Mouse (Mus musculus): ENCODE measurements around the gene Dkk1. TPM values are rescaled to one million over a fixed set of nuclear protein-coding genes. Genes with fewer than 3 reads are reported as not detected.
A peak's percentile ranks its signal among the peaks of the same experiment; 100 is the strongest.
"Not testable (repeated sequence)": the region's sequence is repeated elsewhere in the genome, so short reads cannot be mapped to it uniquely, and the experiment has no call there.

The Dkk1 gene
- total RNA-seq (2021): not detected
- long read RNA-seq, experiment 1: 0 reads
- long read RNA-seq, experiment 2: 0 reads

DNA sequence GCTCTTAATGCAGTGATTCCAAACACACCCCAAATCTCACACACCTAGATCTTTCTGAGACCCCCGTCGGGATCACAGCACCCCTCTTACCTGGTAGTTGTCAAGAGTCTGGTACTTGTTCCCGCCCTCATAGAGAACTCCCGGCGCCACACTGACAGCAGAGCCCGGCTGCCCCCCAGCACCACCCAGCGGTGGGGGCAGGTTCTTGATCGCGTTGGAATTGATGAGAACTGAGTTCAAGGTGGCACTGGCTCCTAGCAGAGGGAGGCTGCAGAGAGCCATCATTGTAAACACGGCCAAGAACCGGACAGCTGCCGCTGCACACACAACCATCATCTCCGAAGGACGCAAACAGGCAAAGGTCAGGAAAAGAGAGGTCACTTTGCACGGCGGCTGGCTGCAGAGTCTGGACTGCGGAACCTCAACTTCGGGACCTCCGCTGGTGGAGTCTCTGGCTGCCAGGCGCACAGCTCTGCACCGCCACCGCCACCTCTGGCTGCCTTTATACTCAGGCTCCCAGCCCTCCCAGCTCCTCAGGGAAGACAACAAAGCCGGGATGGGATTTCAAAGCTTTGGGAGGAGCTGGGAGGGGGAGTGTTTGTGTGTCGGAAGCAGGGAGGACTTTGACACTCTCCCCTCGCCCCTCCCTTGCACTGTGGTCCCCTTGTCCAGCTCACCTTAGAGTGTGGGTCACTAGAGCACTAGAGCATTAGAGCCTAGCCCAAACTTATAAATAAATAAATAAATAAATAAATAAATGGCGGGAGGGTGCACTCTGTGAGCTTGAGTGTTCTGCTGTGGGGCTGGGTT, at the start of gene Dkk1:
Dkk1 (minus strand) TSS at position 622 of the 810 bp plus-strand sequence.
- peak in 1 of 2 experiments; percentile 8 for DNase-seq (ENCODE audit: low spot score in 2 of 2)
- intact Hi-C loops (cut with DNase I): loop anchor here (2.0 kb wide), 1 partner anchor 184 kb away; no protein-coding TSS in a partner anchor

DNA sequence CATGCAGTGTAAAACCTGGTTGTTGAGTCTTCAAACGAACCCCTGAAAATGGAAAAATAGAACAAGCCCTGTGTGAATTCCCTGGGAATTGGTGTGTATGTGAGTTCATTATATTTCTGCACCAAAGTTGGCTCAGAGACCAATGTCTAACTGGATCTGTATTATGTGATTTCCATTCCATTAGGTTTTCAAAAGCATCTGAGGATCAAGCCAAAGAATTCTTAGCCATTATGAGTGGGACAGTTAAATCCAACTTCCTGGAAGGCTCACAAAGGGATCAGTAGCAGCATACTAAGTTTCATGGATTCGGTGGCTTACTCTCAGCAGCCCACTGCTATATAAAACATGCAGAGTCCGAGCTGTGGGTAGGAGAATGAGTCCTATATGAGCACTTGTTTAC, 36.9 kb upstream of the Dkk1 start:
- no peak for DNase-seq (ENCODE audit: low spot score in 2 of 2)
- intact Hi-C loops (cut with DNase I): loop anchor here (10.0 kb wide), 1 partner anchor 1168 kb away; no protein-coding TSS in a partner anchor

DNA sequence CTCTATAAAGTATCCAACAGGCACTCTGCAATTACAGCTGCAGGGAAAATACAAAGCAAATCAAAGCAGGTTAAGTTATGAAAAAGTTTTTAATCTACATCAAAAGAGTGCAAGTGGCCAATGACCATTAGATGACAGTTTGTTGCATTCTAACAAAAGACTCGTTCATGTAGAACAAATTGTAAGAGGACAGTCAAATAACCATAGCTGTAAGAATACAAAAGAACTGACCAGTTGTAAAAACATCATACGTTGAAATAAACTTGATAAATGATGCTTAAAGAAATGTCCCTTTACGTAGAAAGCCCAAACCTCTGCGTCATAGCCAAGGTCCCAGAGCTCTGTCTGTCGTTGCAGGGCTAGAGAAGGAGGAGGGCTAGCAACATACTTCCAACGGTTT, 15.1 kb upstream of the Dkk1 start:
- DNase-seq (ENCODE audit: low spot score in 2 of 2): no peak
- intact Hi-C loops (cut with DNase I): no loop called here

DNA sequence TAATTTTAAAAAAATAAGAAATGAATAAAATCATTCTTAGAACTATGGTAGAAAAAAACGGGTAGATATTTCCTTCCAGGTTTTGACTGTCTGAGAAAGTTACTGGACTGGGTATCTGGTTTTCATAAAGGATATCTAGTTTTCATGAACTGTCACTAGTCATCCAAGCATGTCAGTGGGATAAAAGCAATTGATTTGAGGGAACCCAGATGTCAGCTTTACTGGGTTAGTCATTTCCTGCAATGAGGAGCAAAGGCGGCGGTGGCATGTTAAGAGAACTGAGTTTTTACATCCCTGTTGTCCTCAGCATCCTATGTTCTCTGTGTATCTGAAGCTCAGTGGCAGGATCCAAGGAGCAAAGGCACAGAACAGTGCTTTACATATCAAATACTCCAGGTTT, 14.4 kb upstream of the Dkk1 start:
- intact Hi-C loops (cut with DNase I): no loop called here
- no peak for DNase-seq (ENCODE audit: low spot score in 2 of 2)

DNA sequence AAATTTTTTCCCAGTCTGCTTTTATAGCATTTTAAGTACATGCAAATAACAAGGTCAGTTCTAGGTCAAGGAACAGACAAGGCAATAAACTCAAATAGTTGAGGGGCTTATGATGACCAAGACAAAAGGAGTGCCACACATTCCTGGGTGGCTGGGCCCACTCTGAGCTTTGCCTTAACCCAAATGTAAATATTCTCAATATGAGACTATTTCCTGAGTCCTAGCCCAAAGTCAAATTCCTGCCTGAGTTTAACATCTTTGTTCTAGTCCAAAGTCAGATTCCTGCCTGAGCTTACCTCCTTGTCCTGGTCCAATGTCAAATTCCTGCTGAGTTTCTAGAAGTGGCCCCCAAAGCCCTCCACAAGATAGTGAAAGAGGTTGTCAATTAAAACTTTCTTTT, 8.6 kb upstream of the Dkk1 start:
- no peak for DNase-seq (ENCODE audit: low spot score in 2 of 2)
- intact Hi-C loops (cut with DNase I): loop anchor here (5.0 to 10.0 kb wide), 2 partner anchors 131 to 723 kb away; no protein-coding TSS in a partner anchor

DNA sequence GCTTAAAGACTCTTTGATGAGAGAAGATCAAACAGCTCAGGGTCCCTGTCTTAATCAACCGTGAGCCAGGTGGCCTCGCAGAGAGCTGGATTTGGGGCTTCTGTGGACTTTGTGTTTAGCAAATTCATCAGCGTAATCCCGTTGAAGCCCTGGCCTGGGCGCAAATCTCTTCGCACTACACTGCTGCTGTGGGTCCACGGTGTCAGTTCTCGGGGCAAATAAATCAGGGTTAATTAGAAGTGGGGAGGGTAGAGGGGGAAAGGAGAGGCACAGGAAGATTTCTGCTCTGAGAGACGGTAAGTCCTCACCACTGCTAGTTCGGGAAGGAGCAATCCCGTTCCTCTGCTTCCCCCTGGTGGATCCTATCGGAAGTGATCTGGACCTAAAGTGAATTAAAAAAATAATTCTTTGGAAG, 5.0 kb upstream of the Dkk1 start:
- DNase-seq (ENCODE audit: low spot score in 2 of 2): peak; percentile 67 to 86
- intact Hi-C loops (cut with DNase I): loop anchor here (2.0 to 10.0 kb wide), 2 partner anchors 306 to 720 kb away; no protein-coding TSS in a partner anchor

DNA sequence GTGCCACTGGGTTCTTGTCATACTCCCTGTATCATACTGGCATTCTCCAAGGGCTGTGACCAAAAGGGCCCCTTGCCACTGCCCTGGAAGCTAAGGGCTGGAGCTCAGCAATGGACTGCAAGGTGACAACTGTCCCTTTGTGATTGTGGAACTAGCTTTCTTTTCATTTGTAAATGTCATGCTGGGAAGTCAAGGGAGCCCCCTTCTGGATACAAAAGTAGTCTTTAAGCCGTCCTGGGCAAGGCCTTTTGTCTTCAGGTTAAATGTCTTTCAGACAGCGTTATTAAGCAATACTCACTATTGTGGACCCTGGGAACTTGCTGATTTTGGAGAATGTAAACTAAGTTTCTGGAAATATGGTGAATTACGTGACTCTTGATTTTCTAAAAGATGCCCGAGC, 4.3 kb upstream of the Dkk1 start:
- intact Hi-C loops (cut with DNase I): loop anchor here (2.0 to 10.0 kb wide), 2 partner anchors 305 to 719 kb away; no protein-coding TSS in a partner anchor
- no peak for DNase-seq (ENCODE audit: low spot score in 2 of 2)

DNA sequence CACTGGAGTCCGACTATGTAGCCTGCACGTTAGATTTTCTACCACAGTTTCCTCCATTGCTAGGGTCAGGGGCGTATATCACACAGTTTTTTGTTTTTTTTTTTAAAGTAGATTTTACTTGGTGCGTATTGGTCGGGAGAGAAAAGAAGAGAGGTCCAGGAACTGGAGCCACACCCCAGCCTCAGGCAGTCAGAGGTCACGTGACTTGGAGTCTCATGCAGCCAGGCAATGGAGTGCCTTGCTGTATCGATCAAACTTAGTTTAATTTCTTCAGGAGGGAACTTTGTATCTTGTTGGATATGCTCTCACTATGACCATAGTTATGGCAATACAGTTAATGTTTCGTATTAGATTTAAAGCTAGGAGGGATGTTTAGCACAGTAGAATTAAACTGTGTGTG, 2.8 kb upstream of the Dkk1 start:
- intact Hi-C loops (cut with DNase I): loop anchor here (10.0 kb wide), 1 partner anchor 717 kb away; no protein-coding TSS in a partner anchor
- no peak for DNase-seq (ENCODE audit: low spot score in 2 of 2)

DNA sequence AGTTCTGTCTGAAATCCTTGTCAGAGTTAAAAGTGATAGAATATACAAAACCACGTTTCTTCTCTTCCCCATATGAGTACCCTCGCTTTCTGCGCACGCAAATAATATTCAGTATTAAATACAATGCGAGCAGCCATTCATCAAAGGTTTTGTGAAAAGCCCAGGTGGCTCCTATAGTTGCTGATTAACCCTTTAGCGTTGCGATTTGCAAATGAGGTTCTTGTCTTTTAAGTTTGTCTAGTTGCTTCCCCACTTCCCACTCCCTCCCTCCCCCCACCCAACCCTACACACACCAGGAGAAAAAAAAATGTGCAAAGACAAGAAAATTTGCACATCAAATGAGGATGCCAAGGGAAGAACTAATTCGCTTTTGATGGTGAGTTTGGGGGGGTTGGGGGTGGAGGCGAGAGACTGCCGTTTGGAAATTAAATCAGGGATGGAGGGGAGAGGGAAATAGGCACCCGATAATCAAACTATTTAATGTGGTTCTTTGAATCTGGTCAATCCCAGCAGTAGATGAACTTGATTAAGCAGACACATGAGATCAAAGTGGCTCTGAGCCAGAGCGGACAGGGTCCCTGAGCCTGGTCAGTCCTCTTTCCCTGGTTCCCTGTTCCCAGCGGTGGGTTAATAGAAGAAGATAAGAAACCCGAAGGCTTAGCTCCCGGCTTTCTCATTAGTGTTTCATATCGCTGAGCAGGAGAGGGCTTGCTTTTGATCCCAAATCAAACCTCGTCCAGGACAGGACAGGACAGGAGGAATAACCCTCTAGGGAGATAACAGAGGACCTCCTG, 586 bp upstream of the Dkk1 start:
- DNase-seq (ENCODE audit: low spot score in 2 of 2): no peak
- intact Hi-C loops (cut with DNase I): loop anchor here (2.0 to 10.0 kb wide), 2 partner anchors 185 to 715 kb away; no protein-coding TSS in a partner anchor

DNA sequence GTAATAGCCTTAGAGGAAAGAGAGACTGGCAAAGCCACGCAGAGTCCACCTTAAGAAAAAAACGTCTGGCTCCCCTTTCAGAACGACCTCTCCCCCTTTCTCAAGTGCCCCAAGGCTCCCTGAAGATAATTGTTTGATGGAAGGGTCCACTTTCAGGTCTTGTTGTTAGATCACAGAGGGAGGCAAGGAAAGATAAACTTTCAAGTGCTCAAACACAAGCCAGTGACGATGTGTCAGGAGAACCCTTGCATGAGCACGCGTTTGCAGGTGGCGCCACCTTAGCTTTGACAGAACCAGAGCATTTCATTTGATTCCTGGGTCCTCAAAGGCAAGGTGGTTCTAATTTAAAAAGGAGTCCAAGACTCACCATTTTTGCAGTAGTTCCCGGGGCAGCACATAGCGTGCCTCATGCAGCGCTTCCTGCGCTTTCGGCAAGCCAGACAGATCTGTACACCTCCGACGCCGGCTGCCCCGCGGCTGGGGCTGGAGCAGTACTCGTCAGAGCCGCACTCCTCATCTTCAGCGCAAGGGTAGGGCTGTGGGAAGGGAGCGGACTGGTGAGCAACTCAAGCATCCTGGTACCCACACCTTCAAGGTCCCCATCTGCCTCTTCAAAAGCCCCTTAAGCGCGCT, 938 bp downstream of the Dkk1 start:
- intact Hi-C loops (cut with DNase I): loop anchor here (2.0 kb wide), 1 partner anchor 184 kb away; no protein-coding TSS in a partner anchor
- peak in 1 of 2 experiments; percentile 12 for DNase-seq (ENCODE audit: low spot score in 2 of 2)

DNA sequence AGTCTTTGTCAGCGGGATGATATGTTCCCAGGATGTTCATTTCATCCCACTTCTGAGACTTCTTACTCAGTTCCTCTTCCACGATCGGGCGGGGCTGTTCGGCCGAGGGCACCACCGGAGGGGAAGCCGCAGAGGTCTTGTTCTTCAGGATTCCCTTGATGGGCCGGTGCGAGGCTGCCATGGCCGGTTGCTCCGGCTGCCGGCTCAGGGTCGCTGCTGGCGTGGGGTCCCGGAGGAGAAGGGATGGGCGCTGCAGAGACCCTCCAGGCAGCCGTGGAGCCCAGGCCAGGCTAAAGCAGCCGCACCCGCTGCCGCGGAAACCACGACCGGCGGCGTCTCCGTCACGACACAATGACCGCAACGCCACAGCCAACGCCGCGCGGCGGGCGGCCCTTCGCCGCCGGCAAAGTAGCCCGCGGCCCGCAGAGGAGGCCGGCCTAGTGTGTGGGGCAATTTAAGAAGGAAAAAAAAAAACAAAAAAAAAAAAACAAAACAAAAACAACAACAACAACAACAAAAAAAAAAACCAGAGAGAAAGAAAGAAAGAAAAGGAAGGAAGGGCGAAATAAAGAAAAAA, 10.0 kb downstream of the Dkk1 start:
- DNase-seq (ENCODE audit: low spot score in 2 of 2); intact Hi-C loops (cut with DNase I): not testable (repeated sequence)

DNA sequence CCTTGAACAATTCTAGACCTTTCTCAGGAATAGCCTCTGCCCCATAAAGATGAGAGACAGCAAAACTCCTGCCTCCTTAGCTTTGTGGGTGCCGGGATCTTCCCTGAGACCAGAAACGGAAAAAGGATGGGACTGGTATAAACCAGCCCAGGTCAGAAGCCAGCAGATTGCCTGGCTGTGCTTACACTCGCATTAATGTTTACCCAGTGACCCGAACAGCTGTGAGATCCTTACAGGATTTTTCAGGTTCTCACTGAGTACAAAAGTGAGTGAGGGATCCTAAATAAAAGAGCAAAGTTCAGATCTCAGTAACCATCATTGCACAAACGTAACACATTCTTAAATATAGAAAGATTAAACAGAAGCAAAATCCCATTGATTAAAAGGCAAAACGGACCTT, 32.7 kb downstream of the Dkk1 start:
- DNase-seq (ENCODE audit: low spot score in 2 of 2): no peak
- intact Hi-C loops (cut with DNase I): no loop called here

DNA sequence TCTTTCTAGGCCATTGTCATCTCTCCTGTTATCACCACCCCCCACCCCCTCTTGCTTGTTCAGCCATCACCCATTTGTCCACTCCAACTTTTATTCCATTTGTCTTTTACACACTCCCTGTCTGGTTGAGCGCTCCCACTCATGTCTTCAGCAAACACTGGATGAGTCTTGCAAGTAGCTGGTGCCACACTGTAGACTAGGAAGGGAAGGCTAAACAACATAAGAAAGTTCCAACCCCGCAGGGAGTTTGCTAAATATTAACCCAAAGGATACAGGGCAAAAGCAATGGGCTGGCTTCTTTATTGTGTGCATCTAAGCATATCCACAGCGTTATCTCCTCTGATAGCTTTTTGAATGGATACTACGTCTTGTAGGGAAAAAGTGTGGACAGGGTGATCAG, 39.0 kb downstream of the Dkk1 start:
- DNase-seq (ENCODE audit: low spot score in 2 of 2): no peak
- intact Hi-C loops (cut with DNase I): no loop called here

DNA sequence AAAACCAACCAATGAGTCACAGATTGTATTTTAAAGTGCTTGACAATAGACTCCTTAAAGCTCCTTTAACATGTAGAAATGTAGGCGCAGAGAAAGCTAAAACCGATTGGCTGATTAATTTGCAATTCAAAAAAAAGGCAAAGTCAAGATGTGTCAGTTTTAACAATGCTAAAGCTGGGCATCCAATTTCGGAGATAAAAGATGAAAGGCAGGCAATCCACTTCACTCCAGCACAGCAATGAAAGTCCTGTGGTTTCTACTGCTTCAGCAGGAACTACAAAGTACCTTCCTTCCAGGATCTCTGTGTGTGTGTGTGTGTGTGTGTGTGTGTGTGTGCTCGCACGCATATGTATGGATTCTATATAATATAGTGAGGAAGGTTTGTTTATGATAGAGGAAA, 44.0 kb downstream of the Dkk1 start:
- intact Hi-C loops (cut with DNase I): no loop called here
- no peak for DNase-seq (ENCODE audit: low spot score in 2 of 2)
